Mouse (Mus musculus) forelimb bud, embryonic 11.5 days (tissue): ENCODE results near the gene Pla2g2d.

ENCODE experiments used
- DNase-seq: peaks from one replicate; pipeline ENCODE4 v3.0.0-alpha.2; 2012; ENCODE audit warnings: low read depth, low spot score

Gene Pla2g2d

GRCm38 (mm10) chr4:138775435-138775834, at the start of gene Pla2g2d:
TSS of gene Pla2g2d (plus strand) at chr4:138775735.
- no peak for DNase-seq

- no peak for DNase-seq
Measured at GRCm38 (mm10) chr4:138725751-138726150, 49.8 kb upstream of the Pla2g2d start.

GRCm38 (mm10) chr4:138729018-138729703, 46.4 kb upstream of the Pla2g2d start:
- DNase-seq = no peak

- no peak for DNase-seq
Measured at GRCm38 (mm10) chr4:138734105-138734504, 41.4 kb upstream of the Pla2g2d start.

- no peak for DNase-seq
Measured at GRCm38 (mm10) chr4:138734863-138735262, 40.7 kb upstream of the Pla2g2d start.

GRCm38 (mm10) chr4:138737031-138737430, 38.5 kb upstream of the Pla2g2d start, which contains the start of gene Ubxn10:
TSS of gene Ubxn10 (minus strand) at chr4:138737167.
- DNase-seq = no peak

- DNase-seq = peak; percentile 47
Measured at GRCm38 (mm10) chr4:138739136-138739851, 36.2 kb upstream of the Pla2g2d start.

- no peak for DNase-seq
Measured at GRCm38 (mm10) chr4:138745884-138746283, 29.7 kb upstream of the Pla2g2d start.

GRCm38 (mm10) chr4:138746866-138747265, 28.7 kb upstream of the Pla2g2d start:
- no peak for DNase-seq

- no peak for DNase-seq
Measured at GRCm38 (mm10) chr4:138747851-138748250, 27.7 kb upstream of the Pla2g2d start.

GRCm38 (mm10) chr4:138748369-138749072, 27.0 kb upstream of the Pla2g2d start:
- DNase-seq = no peak

GRCm38 (mm10) chr4:138752603-138753002, 22.9 kb upstream of the Pla2g2d start:
- no peak for DNase-seq

- no peak for DNase-seq
Measured at GRCm38 (mm10) chr4:138753608-138754007, 21.9 kb upstream of the Pla2g2d start.

GRCm38 (mm10) chr4:138754432-138754831, 21.1 kb upstream of the Pla2g2d start:
- DNase-seq = no peak

- no peak for DNase-seq
Measured at GRCm38 (mm10) chr4:138755439-138755838, 20.1 kb upstream of the Pla2g2d start.

- no peak for DNase-seq
Measured at GRCm38 (mm10) chr4:138755983-138756382, 19.6 kb upstream of the Pla2g2d start.

GRCm38 (mm10) chr4:138757416-138757815, 18.1 kb upstream of the Pla2g2d start, which contains the start of gene Pla2g2f:
TSS of gene Pla2g2f (minus strand) at chr4:138757626.
- no peak for DNase-seq

GRCm38 (mm10) chr4:138762266-138762665, 13.3 kb upstream of the Pla2g2d start:
- no peak for DNase-seq

GRCm38 (mm10) chr4:138771970-138772369, 3.6 kb upstream of the Pla2g2d start:
- no peak for DNase-seq

GRCm38 (mm10) chr4:138772386-138772785, 3.1 kb upstream of the Pla2g2d start:
- DNase-seq = no peak

GRCm38 (mm10) chr4:138777417-138778407, 2.2 kb downstream of the Pla2g2d start:
- no peak for DNase-seq
